Mouse (Mus musculus) G1E (cell line): ENCODE measurements around the gene Iffo1.

Experiments used
- CTCF ChIP-seq: IDR thresholded peaks from 2 replicates; pipeline ENCODE4 v1.5.1; 2012; ENCODE audit warnings: low read depth, low read length, inconsistent platforms, mixed read lengths
- GATA1 ChIP-seq: IDR thresholded peaks from 2 replicates; pipeline ENCODE4 v1.6.1; 2012; ENCODE audit warnings: borderline replicate concordance, low read length, inconsistent platforms, mixed read lengths
- POLR2AphosphoS5 ChIP-seq: IDR thresholded peaks from 2 replicates; pipeline ENCODE4 v1.6.1; 2012; ENCODE audit warnings: low read depth, low read length, inconsistent platforms; ENCODE audit not compliant: insufficient replicate concordance

- TF ChIP-seq CTCF (no peak), POLR2AphosphoS5 (no peak), GATA1 (no peak)
These were observed 2.6 kb upstream of the Iffo1 start for GRCm38 (mm10) chr6:125142436-125142835.
